Mouse (Mus musculus) cortical plate, adult 2 months (tissue): ENCODE measurements at regions not wholly inside any gene's neighbourhood (a gene's known extent, or its start where the extent isn't known, plus 50 kb on each side); places are given as distances from the start of the nearest gene placed in this dataset.

Experiments used
- CTCF ChIP-seq: fragments of 200-500 bp; IDR thresholded peaks from 2 replicates; pipeline ENCODE4 v1.5.1; 2011; ENCODE audit warnings: mild to moderate bottlenecking, control low read depth, low read length; ENCODE audit not compliant: insufficient read depth; ENCODE audit errors: extremely low read depth
- POLR2A ChIP-seq: fragments of 200-500 bp; IDR thresholded peaks from 2 replicates; pipeline ENCODE4 v1.6.1; 2011; ENCODE audit warnings: mild to moderate bottlenecking, low read length, control low read depth; ENCODE audit not compliant: insufficient read depth; ENCODE audit errors: extremely low read depth

GRCm38 (mm10) chr11:112068821-112069220, 713.2 kb upstream of the Sox9 start:
- TF ChIP-seq CTCF (no peak), POLR2A (no peak)
